Mouse (Mus musculus) embryonic facial prominence, embryonic 12.5 days (tissue): ENCODE results near the gene Gm10912. TPM values are rescaled to one million over a fixed set of nuclear protein-coding genes. Genes with fewer than 3 reads are reported as not detected.
"Not testable (repeated sequence)": the region's sequence is repeated elsewhere in the genome, so short reads cannot be mapped to it uniquely, and the experiment has no call there.

Experiments
- ATAC-seq: fragments of 200-750 bp; cut with Nextera tagmentation; 2 replicates; pipeline ENCODE4 v1.8.0; 2017; ENCODE audit not compliant: insufficient number of reproducible peaks, insufficient read depth, low FRiP score, low TSS enrichment
- H3K27ac ChIP-seq: fragments of 300-500 bp; sonication (generic); 2 replicates; pipeline ENCODE4 v1.5.1; 2016; ENCODE audit warnings: mild to moderate bottlenecking
- H3K27me3 ChIP-seq: fragments of 300-500 bp; sonication (generic); 2 replicates; pipeline ENCODE4 v1.6.1; 2016; ENCODE audit warnings: mild to moderate bottlenecking, moderate library complexity
- H3K36me3 ChIP-seq: fragments of 300-500 bp; sonication (generic); 2 replicates; pipeline ENCODE4 v1.6.1; 2016; ENCODE audit warnings: mild to moderate bottlenecking
- H3K4me1 ChIP-seq: fragments of 300-500 bp; sonication (generic); 2 replicates; pipeline ENCODE4 v1.6.1; 2016
- H3K4me2 ChIP-seq: fragments of 300-500 bp; sonication (generic); replicated peaks from 2 replicates; pipeline ENCODE4 v1.6.1; 2016; ENCODE audit warnings: mild to moderate bottlenecking, moderate library complexity
- H3K4me3 ChIP-seq: fragments of 300-500 bp; sonication (generic); 2 replicates; pipeline ENCODE4 v1.5.1; 2016; ENCODE audit warnings: mild to moderate bottlenecking
- H3K9ac ChIP-seq: fragments of 300-500 bp; sonication (generic); 2 replicates; pipeline ENCODE4 v1.6.1; 2016; ENCODE audit warnings: mild to moderate bottlenecking, moderate library complexity
- H3K9me3 ChIP-seq: fragments of 300-500 bp; sonication (generic); 2 replicates; pipeline ENCODE4 v1.6.1; 2016; ENCODE audit warnings: mild to moderate bottlenecking, moderate library complexity
- WGBS: fragments of 180-500 bp; shearing (Covaris S2); methylation state at CpG from one replicate; pipeline ENCODE4 v1.1.7; 2016; 5-methylcytosine and 5-hydroxymethylcytosine counted together
- polyA plus RNA-seq: library from polyadenylated mRNA; unstranded; fragments of >200 nt; fragmentation: Nextera tagmentation; extraction: Ambion mirVana; gene quantifications from 2 replicates; pipeline ENCODE4 v1.2.1, GENCODE M21; 2016

Gene Gm10912
- polyA plus RNA-seq, 1 experiment from 2014 or later = not detected

DNA sequence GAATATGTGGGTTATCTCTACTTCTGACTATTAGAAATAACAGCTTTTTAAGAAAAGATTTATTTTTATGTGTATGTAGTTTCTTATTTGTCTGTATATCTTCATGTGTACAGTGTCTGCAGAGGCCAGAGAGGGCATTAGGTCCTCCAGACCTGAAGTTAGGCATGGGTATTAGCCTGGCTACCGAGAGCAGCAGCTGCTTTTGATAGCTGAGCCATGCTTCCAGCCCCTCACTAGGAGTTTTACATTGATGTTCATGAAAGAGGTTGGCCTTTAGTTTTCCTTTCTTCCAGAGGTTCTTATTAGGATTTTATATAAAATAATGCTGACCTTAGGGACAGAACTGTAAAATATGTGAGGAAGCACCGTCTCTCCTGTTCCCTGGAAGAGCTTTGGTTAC is 27.4 kb upstream of the Gm10912 start:
- Histone ChIP-seq H3K4me3 (no peak overlapping the region), H3K9ac (no peak overlapping the region), H3K4me2 (no peak overlapping the region), H3K36me3 (peaks cover 23% of the 10 kb centered on the region; the same call in 1 of the 2 replicates), H3K27me3 (no peaks in the 10 kb centered on the region), H3K27ac (no peak overlapping the region), H3K9me3 (no peaks in the 10 kb centered on the region), H3K4me1 (no peaks in the 10 kb centered on the region)
- WGBS = 62% methylated on average over 2 of the region's 2 CpGs
- ATAC-seq = no peak

DNA sequence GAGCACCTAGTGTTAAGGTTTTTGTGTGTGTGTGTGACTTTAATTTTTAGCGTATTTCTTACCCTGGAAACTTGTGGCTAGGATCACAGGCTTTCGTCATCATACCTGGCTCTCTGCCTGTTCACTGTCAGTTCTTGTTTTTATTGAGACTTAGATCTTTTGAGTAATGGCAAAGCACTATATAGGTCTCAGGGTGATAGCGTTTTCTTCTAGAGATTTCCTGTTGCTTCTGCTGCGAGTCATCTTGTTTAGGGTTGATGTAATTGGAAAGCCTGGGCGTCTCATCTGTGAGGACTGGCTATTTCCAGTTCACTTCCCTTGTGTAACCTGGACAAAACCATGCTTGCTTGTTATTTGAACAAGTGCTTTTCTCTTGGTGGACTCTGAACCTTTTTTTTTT is 24.0 kb upstream of the Gm10912 start:
- no peak for ATAC-seq
- H3K27me3 ChIP-seq = no peaks in the 10 kb centered on the region
- no peak overlapping the region for H3K4me3 ChIP-seq
- H3K4me1 ChIP-seq = 0 out of 2 replicates have a peak, but pooled peaks cover 4% of the 10 kb centered on the region
- no peak overlapping the region for H3K9ac ChIP-seq
- 75% methylated on average over 5 of the region's 5 CpGs for WGBS
- no peak overlapping the region for H3K4me2 ChIP-seq
- no peak overlapping the region for H3K27ac ChIP-seq
- H3K36me3 ChIP-seq = peaks cover 17% of the 10 kb centered on the region; the same call in 1 of the 2 replicates
- no peaks in the 10 kb centered on the region for H3K9me3 ChIP-seq

DNA sequence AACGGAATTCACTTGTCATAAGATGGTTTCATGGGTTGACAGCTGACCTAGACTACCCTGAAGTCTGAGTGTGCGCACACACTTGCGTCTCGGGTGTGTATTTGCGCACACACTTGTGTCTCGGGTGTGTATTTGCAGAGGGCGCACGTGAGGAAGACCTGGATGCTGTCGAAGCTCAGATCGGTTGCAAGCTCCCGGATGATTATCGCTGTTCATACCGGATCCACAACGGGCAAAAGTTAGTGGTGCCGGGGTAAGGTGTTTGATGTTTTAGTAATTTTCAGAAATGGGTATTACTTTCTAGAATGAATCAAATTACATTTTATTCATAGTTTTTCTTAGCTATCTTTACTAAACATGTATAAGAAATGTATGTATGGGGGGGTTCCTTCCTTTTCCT is 22.9 kb upstream of the Gm10912 start:
- ATAC-seq = no peak
- peaks cover 13% of the 10 kb centered on the region; the same call in 1 of the 2 replicates for H3K36me3 ChIP-seq

DNA sequence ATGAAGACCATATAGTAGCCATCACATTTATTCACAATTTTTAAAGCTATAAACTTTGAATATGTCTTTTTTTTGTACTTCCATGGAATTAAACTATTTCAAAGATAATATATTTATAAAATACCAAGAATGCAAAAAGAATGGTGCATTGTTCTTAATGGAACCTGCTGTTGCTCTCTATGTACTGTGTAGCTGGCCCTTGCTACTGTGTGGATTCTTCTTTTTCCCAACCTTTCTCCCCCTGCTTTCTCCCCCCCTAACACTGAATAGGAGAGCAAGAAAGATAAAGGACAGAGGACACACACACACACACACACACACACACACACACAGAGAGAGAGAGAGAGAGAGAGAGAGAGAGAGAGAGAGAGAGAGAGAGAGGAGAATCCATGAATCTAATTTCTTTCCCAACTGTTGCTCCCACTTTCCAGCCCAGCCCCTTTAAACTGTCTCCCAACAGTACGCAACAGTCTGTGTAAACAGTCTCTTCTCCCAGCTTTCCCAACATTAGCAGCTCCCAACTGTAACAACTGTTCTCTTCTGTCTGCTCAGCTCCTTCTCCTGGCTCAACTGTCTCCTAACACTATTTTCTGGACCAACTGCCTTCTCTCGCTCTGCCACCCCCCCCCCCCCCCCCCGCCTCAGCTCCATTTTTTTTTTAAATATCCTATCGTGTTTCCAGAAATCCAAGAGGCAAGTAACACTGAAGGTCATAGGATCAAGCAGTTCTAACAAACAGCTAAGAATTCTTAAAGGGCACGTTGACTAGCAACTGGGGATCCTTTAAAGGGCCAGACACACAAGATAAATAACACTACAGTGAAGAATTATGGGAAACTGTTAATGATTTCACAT is 21.8 kb upstream of the Gm10912 start:
- H3K4me1 ChIP-seq = 0 out of 2 replicates have a peak, but pooled peaks cover 4% of the 10 kb centered on the region
- no peak for ATAC-seq
- no peak overlapping the region for H3K9ac ChIP-seq
- no peaks in the 10 kb centered on the region for H3K27me3 ChIP-seq
- 0 out of 2 replicates have a peak overlapping the region, but pooled peaks have one; percentile 41 for H3K27ac ChIP-seq
- H3K36me3 ChIP-seq = peaks cover 19% of the 10 kb centered on the region; the same call in 1 of the 2 replicates
- H3K9me3 ChIP-seq = no peaks in the 10 kb centered on the region
- whole genome bisulfite sequencing = 38% methylated on average over 5 of the region's 5 CpGs
- no peak overlapping the region for H3K4me3 ChIP-seq
- no peak overlapping the region for H3K4me2 ChIP-seq

More for the DNA sequence above, 22.9 kb upstream of the Gm10912 start:
- no peak overlapping the region for H3K9ac ChIP-seq
- H3K27me3 ChIP-seq = no peaks in the 10 kb centered on the region
- no peak overlapping the region for H3K27ac ChIP-seq
- WGBS = 93% methylated on average over 15 of the region's 15 CpGs
- H3K4me1 ChIP-seq = 0 out of 2 replicates have a peak, but pooled peaks cover 4% of the 10 kb centered on the region
- no peak overlapping the region for H3K4me3 ChIP-seq
- H3K4me2 ChIP-seq = no peak overlapping the region
- H3K9me3 ChIP-seq = no peaks in the 10 kb centered on the region

DNA sequence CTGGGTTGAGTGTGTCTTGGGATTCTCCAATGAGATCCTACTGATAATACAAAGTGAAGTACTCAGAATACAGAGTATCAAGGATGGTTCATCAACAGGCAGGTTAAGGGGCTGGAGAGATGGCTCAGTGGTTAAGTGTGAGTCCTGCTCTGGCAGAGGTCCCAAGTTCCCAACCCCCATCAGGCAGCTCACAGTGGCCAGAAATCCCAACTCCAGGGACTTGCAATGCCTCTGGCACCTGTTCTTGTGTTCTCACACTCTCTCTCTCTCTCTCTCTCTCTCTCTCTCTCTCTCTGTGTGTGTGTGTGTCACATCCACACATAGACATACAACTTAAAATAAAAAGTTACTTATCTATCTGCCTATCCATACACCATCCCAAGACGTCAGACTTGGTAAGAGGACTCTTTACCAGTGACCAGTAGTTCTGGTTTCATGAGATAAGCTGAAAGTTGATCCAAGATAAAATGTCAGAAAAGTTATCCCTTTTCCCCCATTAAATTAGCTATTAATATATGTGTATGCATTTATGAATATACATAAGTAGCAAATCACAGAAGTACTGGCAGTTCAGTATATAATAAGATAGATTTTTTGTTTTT is 21.0 kb upstream of the Gm10912 start:
- Histone ChIP-seq H3K27me3 (no peaks in the 10 kb centered on the region), H3K36me3 (peaks cover 14% of the 10 kb centered on the region; the same call in 1 of the 2 replicates), H3K27ac (no peak overlapping the region), H3K4me2 (no peak overlapping the region), H3K4me3 (no peak overlapping the region), H3K4me1 (0 out of 2 replicates have a peak, but pooled peaks cover 4% of the 10 kb centered on the region), H3K9ac (no peak overlapping the region), H3K9me3 (no peaks in the 10 kb centered on the region)
- no peak for ATAC-seq
- WGBS = 78% methylated on average over 1 of the region's 1 CpGs

DNA sequence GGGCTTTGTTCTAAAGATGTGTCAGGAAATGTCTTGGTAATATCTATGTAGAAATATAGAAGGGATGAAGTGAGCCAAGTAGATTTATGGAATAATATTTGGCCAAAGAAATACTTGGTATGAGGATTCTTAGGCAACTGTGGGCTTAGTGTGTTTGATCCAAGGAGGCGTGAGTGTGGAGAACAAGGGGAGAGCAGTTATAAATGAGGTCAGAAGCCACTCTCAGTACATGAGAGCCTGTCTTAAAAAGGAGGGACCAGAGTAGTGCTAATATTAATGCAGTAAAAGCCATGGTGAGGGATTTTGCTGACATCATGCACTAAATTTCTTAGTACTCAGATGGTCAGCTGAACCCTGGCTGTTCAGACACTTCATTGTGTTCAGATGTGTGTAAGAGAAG is 7.2 kb upstream of the Gm10912 start:
- Histone ChIP-seq H3K9me3 (no peaks in the 10 kb centered on the region), H3K4me2 (no peak overlapping the region), H3K27ac (no peak overlapping the region), H3K9ac (no peak overlapping the region), H3K4me3 (no peak overlapping the region), H3K4me1 (no peaks in the 10 kb centered on the region), H3K27me3 (no peaks in the 10 kb centered on the region), H3K36me3 (peaks cover 18% of the 10 kb centered on the region)
- no peak for ATAC-seq
- WGBS = 82% methylated on average over 1 of the region's 1 CpGs

DNA sequence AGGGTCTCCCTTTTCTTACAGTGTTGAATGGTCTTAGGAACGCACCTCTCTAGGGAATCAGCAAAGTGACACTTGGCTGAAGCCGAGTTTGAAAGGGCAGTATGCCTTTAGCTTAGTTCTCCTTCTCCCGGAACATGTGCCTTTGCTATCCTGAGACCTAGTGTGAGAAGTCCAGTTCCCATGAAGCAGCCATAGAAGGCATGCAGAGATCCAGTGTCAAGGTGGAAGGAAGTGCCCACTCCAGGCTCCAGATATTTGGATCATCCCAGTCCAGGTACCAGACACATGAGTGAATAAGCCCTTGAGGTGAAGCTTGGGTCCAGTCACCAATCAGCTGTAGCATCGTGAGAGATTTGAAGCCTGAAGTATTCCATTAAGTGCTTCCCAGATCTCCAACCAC is 6.7 kb upstream of the Gm10912 start:
- no peaks in the 10 kb centered on the region for H3K27me3 ChIP-seq
- no peaks in the 10 kb centered on the region for H3K9me3 ChIP-seq
- peaks cover 15% of the 10 kb centered on the region for H3K36me3 ChIP-seq
- H3K4me1 ChIP-seq = no peaks in the 10 kb centered on the region
- no peak overlapping the region for H3K27ac ChIP-seq
- H3K4me2 ChIP-seq = no peak overlapping the region
- 91% methylated on average over 4 of the region's 4 CpGs for WGBS
- ATAC-seq = no peak
- H3K4me3 ChIP-seq = no peak overlapping the region
- no peak overlapping the region for H3K9ac ChIP-seq

DNA sequence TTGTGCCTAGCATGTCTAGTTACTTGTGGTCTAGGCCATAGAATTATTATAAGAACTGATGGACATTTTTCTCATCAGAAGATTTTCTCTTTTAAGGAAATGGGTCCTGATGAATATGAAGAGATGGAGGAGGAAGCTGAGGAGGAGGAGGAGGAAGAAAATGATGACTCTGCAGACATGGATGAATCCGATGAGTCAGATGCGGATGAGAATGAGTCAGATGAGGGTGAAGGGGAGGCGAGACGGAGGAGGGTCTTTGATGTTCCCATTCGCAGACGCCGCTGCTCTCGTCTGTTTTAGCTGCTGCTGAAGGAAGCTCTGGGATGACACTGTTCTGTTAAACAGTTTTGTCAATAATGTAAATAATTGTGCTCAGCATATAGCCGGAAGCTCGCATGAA is 5.8 kb upstream of the Gm10912 start:
- 71% methylated on average over 10 of the region's 10 CpGs for WGBS
- H3K9me3 ChIP-seq = no peaks in the 10 kb centered on the region
- no peak overlapping the region for H3K4me2 ChIP-seq
- no peak overlapping the region for H3K27ac ChIP-seq
- H3K27me3 ChIP-seq = no peaks in the 10 kb centered on the region
- H3K4me1 ChIP-seq = no peaks in the 10 kb centered on the region
- no peak overlapping the region for H3K4me3 ChIP-seq
- ATAC-seq = no peak
- peaks cover 7% of the 10 kb centered on the region; the same call in 1 of the 2 replicates for H3K36me3 ChIP-seq
- no peak overlapping the region for H3K9ac ChIP-seq

DNA sequence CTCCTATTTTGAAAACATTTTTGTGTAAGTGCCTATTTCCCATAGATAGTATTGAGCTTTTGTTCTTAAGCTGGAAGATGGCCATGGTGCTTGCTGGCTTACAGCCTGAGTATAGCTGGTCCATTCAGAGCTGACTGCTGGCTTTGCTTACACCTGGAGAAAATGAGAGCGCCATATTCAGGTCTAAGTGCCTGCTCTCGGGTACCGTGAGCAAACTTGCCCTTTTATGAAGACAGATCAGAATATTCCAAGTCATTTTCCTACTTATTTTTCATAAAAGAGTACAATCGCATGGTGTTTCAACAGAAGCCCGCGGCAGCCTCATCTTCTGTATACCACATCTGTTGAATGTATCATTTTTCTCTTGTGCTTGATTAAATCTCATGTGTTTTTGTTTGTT is 4.6 kb upstream of the Gm10912 start:
- 94% methylated on average over 6 of the region's 6 CpGs for WGBS

DNA sequence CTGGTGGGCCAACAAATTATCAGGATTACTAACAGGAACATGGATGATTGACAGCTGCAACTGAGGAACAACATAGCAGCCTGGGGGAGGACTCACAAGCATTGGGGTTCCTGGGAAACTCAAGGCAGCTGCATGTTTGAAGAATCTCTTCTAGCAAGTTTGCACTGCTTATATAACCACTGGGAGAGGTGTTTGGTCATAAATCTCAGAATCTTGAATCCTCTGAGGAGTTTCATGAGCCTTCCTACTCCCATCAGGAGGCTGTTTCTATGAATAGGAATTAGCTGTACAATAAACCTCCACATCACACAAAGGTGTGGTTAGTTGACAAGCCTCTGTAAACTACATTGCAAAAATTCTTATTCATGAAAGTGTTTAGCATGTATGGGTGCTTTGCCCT is 3.0 kb upstream of the Gm10912 start:
- no peak overlapping the region for H3K27ac ChIP-seq
- no peaks in the 10 kb centered on the region for H3K9me3 ChIP-seq
- no peaks in the 10 kb centered on the region for H3K4me1 ChIP-seq
- no peak for ATAC-seq
- H3K9ac ChIP-seq = no peak overlapping the region
- H3K36me3 ChIP-seq = no peaks in the 10 kb centered on the region
- H3K4me2 ChIP-seq = no peak overlapping the region
- H3K4me3 ChIP-seq = no peak overlapping the region
- no peaks in the 10 kb centered on the region for H3K27me3 ChIP-seq

More for the DNA sequence above, 4.6 kb upstream of the Gm10912 start:
- H3K27me3 ChIP-seq = no peaks in the 10 kb centered on the region
- no peak overlapping the region for H3K27ac ChIP-seq
- H3K36me3 ChIP-seq = no peaks in the 10 kb centered on the region
- no peaks in the 10 kb centered on the region for H3K9me3 ChIP-seq
- no peak overlapping the region for H3K4me2 ChIP-seq
- no peak overlapping the region for H3K4me3 ChIP-seq
- ATAC-seq = no peak
- H3K9ac ChIP-seq = no peak overlapping the region
- H3K4me1 ChIP-seq = no peaks in the 10 kb centered on the region

DNA sequence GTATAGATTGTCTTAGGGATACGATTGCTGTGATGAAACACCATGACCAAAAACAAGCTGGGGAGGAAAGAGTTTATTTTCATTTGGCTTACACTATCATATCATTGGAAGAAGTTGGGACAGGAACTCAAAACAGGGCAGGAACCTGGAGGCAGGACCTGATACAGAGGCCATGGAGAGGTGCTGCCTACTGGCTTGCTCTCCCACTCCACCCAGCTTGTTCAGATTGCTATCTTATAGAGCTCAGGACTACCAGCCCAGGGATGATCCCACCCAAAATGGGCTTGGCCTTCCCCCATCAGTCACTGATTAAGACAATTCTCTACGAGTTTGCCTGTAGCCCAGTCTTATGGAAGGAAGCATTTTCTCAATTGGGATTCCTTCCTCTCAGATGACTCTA is 1.5 kb upstream of the Gm10912 start:
- no peak for ATAC-seq
- Histone ChIP-seq H3K36me3 (no peaks in the 10 kb centered on the region), H3K27me3 (no peaks in the 10 kb centered on the region), H3K9ac (no peak overlapping the region), H3K9me3 (no peaks in the 10 kb centered on the region), H3K4me1 (no peaks in the 10 kb centered on the region), H3K27ac (no peak overlapping the region), H3K4me2 (no peak overlapping the region), H3K4me3 (no peak overlapping the region)
- WGBS = 77% methylated on average over 2 of the region's 2 CpGs

DNA sequence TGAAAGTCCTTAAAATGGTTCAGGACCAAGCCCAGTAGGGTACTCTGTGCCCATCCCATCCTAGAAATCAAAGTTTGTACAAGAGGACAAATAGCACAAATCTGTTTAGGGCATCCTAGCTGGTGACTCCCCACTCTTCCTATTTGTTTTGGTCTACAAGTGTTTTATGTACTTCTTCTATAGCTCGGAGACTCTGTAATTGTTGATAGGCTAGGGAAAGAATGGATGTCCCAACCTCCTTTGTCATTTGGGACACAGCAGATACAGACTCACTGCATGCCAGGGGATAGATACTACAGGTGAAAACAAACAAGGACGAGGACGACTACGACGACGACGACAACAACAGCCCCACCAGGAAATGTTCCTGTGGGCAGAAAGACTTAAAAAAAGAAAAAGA is 2.8 kb downstream of the Gm10912 start, which contains the start of gene Gm10799:
Gene Gm10799 (minus strand): TSS at position 101 of the 400 bp plus-strand sequence.
- H3K27me3 ChIP-seq, H3K4me1 ChIP-seq, H3K4me3 ChIP-seq, H3K9me3 ChIP-seq, H3K27ac ChIP-seq, H3K4me2 ChIP-seq, ATAC-seq, H3K36me3 ChIP-seq, H3K9ac ChIP-seq: not testable (repeated sequence)
- 86% methylated on average over 7 of the region's 7 CpGs for WGBS
